Mouse (Mus musculus): ENCODE measurements around the gene Trp53rkb. TPM values are rescaled to one million over a fixed set of nuclear protein-coding genes. Genes with fewer than 3 reads are reported as not detected.

Trp53rkb gene
- polyA plus RNA-seq, 1 experiment from 2014 or later: 14.5 TPM

DNA sequence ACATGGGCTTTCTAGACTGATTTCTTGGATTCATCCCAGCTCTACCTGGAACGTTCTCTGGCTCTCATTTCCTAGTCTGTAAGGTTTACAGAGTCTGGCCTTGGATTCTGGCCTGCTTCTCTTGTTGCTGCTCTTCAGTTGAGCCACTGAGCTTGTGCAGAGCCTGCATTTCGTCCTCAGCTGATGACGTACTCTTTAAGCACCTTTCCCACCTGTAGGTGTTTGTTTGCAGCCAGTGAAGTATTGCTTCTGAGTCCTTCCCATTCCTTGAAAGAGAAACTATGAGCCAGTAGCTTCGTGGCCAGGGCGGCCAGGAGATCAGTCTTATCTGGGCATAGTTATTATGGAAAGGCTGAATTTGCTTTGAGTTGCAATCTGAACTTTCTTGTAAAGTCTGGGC, 32.1 kb downstream of the Trp53rkb start:
- Histone ChIP-seq H3K4me3 (no peak overlapping the region), H3K27me3 (ENCODE audit: low read depth, poor library complexity, severe bottlenecking) (no peaks in the 10 kb centered on the region), H3K36me3 (peaks cover 5% of the 10 kb centered on the region; the same call in 1 of the 2 replicates), H3K4me1 (peaks cover 9% of the 10 kb centered on the region; the same call in 1 of the 2 replicates), H3K9me3 (replicated peaks) (no peaks in the 10 kb centered on the region), H3K27ac (no peak overlapping the region)
- WGBS: 94% methylated on average over 5 of the region's 5 CpGs
- no peak for DNase-seq (ENCODE audit: low spot score)

DNA sequence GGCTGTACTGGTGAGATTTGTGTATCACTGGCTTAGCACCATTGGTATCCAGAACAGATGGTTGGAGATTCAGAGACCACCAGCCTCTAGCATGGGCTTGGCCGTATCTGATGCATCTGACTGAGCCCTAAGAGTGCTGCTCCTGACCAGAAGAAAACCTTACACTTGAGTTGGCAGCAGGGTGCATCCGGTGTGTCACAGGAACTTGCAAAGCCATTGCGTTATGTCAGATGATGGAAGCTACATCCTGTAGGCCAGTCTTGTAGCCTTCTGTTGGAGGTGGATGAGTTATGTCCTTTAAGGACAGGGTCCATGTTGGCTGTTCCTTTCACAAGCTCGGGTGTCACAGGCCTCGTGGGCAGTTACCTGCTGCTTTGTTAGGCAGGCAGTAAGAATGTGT, 32.7 kb downstream of the Trp53rkb start:
- Histone ChIP-seq H3K27me3 (ENCODE audit: low read depth, poor library complexity, severe bottlenecking) (no peaks in the 10 kb centered on the region), H3K4me3 (no peak overlapping the region), H3K36me3 (peaks cover 5% of the 10 kb centered on the region; the same call in 1 of the 2 replicates), H3K4me1 (peaks cover 9% of the 10 kb centered on the region; the same call in 1 of the 2 replicates), H3K27ac (no peak overlapping the region), H3K9me3 (replicated peaks) (no peaks in the 10 kb centered on the region)
- DNase-seq (ENCODE audit: low spot score): no peak
- 93% methylated on average over 5 of the region's 5 CpGs for WGBS

DNA sequence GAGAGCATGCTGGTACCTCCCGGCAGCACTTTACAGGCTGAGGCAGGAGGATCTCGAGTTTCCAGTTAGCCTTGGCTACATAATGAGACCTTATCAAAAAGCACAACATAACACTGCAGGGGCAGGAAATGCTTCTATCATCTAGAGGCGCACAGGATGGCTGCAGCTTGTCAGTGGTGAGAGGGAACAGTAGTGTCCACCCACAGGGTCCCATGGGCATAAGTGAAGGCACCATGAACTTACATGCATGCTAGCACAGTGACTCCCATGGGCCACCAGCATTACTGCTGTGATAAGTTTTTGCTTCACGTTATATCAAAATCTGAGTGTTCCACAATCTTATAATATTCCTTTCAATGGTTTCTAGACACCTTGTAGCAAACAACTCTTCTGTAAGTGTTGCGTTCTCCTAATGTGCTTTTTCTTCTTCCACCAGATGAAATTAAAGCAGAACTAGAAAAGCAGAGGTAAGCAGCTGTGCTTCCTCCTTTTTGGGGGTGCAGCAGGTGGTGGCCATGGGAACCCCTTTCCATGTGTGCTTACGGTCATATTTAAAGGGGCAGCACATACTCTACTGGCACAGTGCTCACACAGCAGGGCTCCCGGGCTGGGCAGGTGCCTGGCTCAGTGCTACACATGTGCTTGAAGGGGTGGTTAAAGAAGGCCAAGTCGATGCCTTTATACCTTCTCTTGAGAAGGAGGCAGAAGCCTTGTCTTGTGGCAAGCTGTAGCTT, 34.3 kb downstream of the Trp53rkb start:
- Histone ChIP-seq H3K36me3 (peaks cover 5% of the 10 kb centered on the region; the same call in 1 of the 2 replicates), H3K4me1 (0 out of 2 replicates have a peak, but pooled peaks cover 7% of the 10 kb centered on the region), H3K27ac (no peak overlapping the region), H3K4me3 (no peak overlapping the region), H3K27me3 (ENCODE audit: low read depth, poor library complexity, severe bottlenecking) (no peaks in the 10 kb centered on the region), H3K9me3 (replicated peaks) (no peaks in the 10 kb centered on the region)
- 87% methylated on average over 8 of the region's 8 CpGs for WGBS
- DNase-seq (ENCODE audit: low spot score): no peak

DNA sequence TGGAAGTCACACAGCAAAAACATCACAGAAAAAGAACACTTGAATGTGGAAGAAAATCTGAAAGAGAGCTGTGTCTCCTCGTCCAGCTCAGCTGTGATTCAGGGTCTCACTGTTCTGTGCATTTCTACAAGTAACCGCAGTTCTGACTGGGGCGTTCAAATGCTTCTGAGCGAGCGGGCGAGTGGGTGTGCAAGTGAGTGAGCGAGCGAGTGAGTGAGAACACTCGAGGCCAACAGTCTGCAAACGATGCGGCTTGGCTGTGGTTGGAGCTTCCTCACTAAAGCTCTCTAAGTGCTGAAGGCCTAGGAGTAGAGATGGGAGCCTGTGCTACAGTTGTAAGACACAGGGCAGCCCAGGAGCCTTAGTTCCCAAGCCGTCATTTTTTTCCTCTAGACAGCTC, 36.0 kb downstream of the Trp53rkb start:
- WGBS: 92% methylated on average over 12 of the region's 12 CpGs
- peaks cover 5% of the 10 kb centered on the region; the same call in 1 of the 2 replicates for H3K36me3 ChIP-seq
- 0 out of 2 replicates have a peak, but pooled peaks cover 3% of the 10 kb centered on the region for H3K4me1 ChIP-seq
- no peak for DNase-seq (ENCODE audit: low spot score)
- H3K27ac ChIP-seq: no peak overlapping the region
- no peak overlapping the region for H3K4me3 ChIP-seq
- no peaks in the 10 kb centered on the region for H3K9me3 ChIP-seq (replicated peaks)
- no peaks in the 10 kb centered on the region for H3K27me3 ChIP-seq (ENCODE audit: low read depth, poor library complexity, severe bottlenecking)

DNA sequence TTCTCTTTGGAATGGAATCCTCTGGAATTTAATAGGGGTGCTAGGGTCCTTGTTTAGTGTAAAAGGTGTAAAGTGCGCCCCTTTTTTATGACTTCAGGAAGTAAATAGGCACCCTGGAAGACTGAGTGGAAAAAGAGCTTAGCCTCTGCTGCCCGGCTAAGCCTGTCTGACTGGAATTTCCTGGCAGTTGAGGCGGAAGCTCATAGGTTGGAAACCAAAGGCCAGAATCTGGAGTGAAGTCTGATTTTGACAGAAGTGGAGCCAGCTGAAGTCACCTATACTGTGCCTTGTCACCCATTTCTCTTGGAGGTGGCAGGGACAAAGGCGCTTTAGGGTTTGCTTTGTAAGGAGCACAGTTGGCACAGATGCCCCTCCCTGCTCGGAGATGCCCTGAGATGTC, 38.0 kb downstream of the Trp53rkb start:
- Histone ChIP-seq H3K4me1 (peaks cover 12% of the 10 kb centered on the region; the same call in 1 of the 2 replicates), H3K27ac (no peak overlapping the region), H3K27me3 (ENCODE audit: low read depth, poor library complexity, severe bottlenecking) (no peaks in the 10 kb centered on the region), H3K9me3 (replicated peaks) (no peaks in the 10 kb centered on the region), H3K36me3 (peaks cover 15% of the 10 kb centered on the region; the same call in 1 of the 2 replicates), H3K4me3 (no peak overlapping the region)
- WGBS: 85% methylated on average over 5 of the region's 5 CpGs
- DNase-seq (ENCODE audit: low spot score): no peak

DNA sequence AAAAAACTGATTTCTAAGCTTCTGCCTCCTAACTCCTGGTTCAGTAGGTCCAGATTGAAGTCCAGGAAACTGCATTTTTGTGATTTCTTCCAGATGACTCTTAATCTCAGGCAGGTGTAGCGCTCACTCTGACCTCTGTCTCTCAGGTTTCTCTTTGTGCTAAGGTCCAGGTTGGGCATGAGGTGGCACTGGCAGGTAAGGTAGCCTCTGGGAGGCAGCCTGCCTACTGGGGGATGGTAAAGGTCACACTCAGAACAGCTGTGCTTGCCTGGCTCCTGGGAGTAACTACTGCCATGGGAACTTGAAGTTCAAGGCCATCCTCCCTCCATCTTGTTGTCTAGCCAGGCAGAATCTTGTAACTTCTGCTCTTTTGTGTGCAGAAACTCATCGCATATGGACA, 41.8 kb downstream of the Trp53rkb start:
- Histone ChIP-seq H3K27me3 (ENCODE audit: low read depth, poor library complexity, severe bottlenecking) (no peaks in the 10 kb centered on the region), H3K27ac (no peak overlapping the region), H3K36me3 (peaks cover 31% of the 10 kb centered on the region), H3K9me3 (replicated peaks) (no peaks in the 10 kb centered on the region), H3K4me3 (no peak overlapping the region), H3K4me1 (peaks cover 12% of the 10 kb centered on the region; the same call in 1 of the 2 replicates)
- no peak for DNase-seq (ENCODE audit: low spot score)
- WGBS: 97% methylated on average over 2 of the region's 2 CpGs

DNA sequence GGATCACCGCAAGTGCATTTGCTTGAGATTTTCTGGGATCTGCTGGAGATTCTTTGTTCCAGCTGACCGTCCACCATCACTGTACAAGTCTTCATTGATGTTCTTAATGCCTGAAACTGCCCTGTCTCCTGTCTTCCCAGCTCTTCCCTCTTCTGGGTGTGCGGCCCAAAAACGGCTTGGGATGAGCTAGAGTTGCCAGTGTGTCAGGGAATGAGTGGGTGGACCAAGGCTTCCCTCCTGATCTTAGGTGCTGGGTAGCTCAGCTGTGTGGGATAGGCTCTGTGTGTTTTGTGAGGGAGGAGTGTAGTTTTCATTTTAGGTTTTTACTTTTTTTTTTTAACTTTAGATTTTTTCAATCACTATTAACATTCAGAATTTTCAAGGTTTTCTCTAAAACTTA, 42.5 kb downstream of the Trp53rkb start:
- H3K36me3 ChIP-seq: peaks cover 34% of the 10 kb centered on the region
- H3K27ac ChIP-seq: no peak overlapping the region
- no peaks in the 10 kb centered on the region for H3K9me3 ChIP-seq (replicated peaks)
- no peaks in the 10 kb centered on the region for H3K27me3 ChIP-seq (ENCODE audit: low read depth, poor library complexity, severe bottlenecking)
- H3K4me3 ChIP-seq: no peak overlapping the region
- no peak for DNase-seq (ENCODE audit: low spot score)
- peaks cover 12% of the 10 kb centered on the region; the same call in 1 of the 2 replicates for H3K4me1 ChIP-seq
- 96% methylated on average over 4 of the region's 4 CpGs for WGBS

DNA sequence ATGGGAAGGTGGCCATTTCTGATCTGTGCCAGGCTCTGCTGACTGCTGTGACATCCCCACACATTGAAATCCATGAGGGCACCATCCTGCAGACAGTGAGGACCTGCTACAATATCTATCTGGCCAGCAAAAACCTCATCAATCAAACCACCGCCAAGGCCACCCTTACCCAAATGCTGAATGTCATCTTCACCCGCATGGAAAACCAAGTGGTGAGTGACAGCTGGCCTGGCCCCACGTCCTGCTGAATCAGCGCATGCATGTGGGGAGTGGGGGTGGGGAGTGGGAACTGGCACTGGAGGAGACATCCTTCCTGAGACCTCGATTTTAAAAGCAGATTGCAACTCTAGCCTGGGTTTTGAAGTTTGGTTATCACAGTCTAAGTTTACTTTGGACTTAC, 43.2 kb downstream of the Trp53rkb start:
- Histone ChIP-seq H3K27ac (no peak overlapping the region), H3K27me3 (ENCODE audit: low read depth, poor library complexity, severe bottlenecking) (no peaks in the 10 kb centered on the region), H3K4me3 (no peak overlapping the region), H3K4me1 (peaks cover 9% of the 10 kb centered on the region; the same call in 1 of the 2 replicates), H3K9me3 (replicated peaks) (no peaks in the 10 kb centered on the region), H3K36me3 (peaks cover 35% of the 10 kb centered on the region)
- WGBS: 79% methylated on average over 5 of the region's 5 CpGs
- no peak for DNase-seq (ENCODE audit: low spot score)

DNA sequence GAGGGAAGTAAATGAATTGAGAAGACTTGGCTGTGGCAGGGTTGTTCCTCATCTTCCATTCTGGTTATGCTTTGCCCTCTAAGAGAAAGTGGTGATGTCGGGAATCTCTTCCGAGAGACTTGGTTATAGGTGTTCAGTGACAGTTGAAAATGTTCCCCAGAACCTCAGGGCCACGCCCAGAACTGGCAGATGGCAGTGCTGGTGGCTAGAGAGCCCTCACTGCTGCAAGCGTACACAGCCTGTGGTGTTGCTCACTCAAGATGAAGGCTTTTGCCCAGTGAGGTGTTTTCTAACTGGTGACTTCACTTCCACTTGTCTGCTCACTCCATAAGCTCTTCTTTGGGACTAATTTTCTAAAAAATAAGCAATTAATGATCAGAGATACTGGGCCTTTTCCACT, 49.5 kb downstream of the Trp53rkb start:
- WGBS: 80% methylated on average over 4 of the region's 4 CpGs
- H3K9me3 ChIP-seq (replicated peaks): no peaks in the 10 kb centered on the region
- peaks cover 42% of the 10 kb centered on the region for H3K36me3 ChIP-seq
- H3K27me3 ChIP-seq (ENCODE audit: low read depth, poor library complexity, severe bottlenecking): no peaks in the 10 kb centered on the region
- H3K27ac ChIP-seq: no peak overlapping the region
- H3K4me3 ChIP-seq: no peak overlapping the region
- H3K4me1 ChIP-seq: peaks cover 5% of the 10 kb centered on the region; the same call in 1 of the 2 replicates
- DNase-seq (ENCODE audit: low spot score): no peak

Other genes with a start within 250 kb of the Trp53rkb start
- 24.6 and 26.2 TPM in 2 replicates for gene Prex1, start 78.7 kb upstream of the Trp53rkb start, polyA plus RNA-seq (2016; fragmentation: Nextera tagmentation; extraction: Ambion mirVana)
- 4.4 and 5.2 TPM in 2 replicates for gene Arfgef2, start 13.1 kb downstream of the Trp53rkb start, polyA plus RNA-seq (2016; fragmentation: Nextera tagmentation; extraction: Ambion mirVana)
- 211 and 223 TPM in 2 replicates for gene Cse1l, start 113.5 kb downstream of the Trp53rkb start, polyA plus RNA-seq (2016; fragmentation: Nextera tagmentation; extraction: Ambion mirVana)
- gene Stau1, start 203.8 kb downstream of the Trp53rkb start, polyA plus RNA-seq (2016; fragmentation: Nextera tagmentation; extraction: Ambion mirVana): 87.9 and 98.3 TPM in 2 replicates
- gene Ddx27, start 222.7 kb downstream of the Trp53rkb start, polyA plus RNA-seq (2016; fragmentation: Nextera tagmentation; extraction: Ambion mirVana): 68.6 and 77.0 TPM in 2 replicates